Mouse (Mus musculus) layer of hippocampus, adult 2 months (tissue): ENCODE measurements around the gene D030056L22Rik. TPM values are rescaled to one million over a fixed set of nuclear protein-coding genes. Genes with fewer than 3 reads are reported as not detected.

Source experiments
- DNase-seq, 2 experiments: peaks; one replicate each; pipeline ENCODE4 v3.0.0; 2022; ENCODE audit warnings: low spot score in 2 of 2
- H3K27ac ChIP-seq: fragments of 200-600 bp; 2 replicates; pipeline ENCODE4 v1.8.1; 2022
- H3K4me3 ChIP-seq: fragments of 200-600 bp; 2 replicates; pipeline ENCODE4 v1.8.1; 2022; ENCODE audit warnings: mild to moderate bottlenecking
- CTCF ChIP-seq: fragments of 200-600 bp; conservative IDR thresholded peaks from 2 replicates; pipeline ENCODE4 v1.8.1; 2022; ENCODE audit warnings: antibody characterized with exemption, mild to moderate bottlenecking, moderate library complexity
- total RNA-seq, 2 experiments: library from RNA; stranded (reverse); gene quantifications; 2 replicates each; pipeline ENCODE4 v1.2.3; 2021

The D030056L22Rik gene
- total RNA-seq, 2 experiments from 2014 or later = 20.8 to 21.4 TPM

GRCm38 (mm10) chr19:18746576-18747340, 33.8 kb downstream of the D030056L22Rik start:
- no peak for TF ChIP-seq CTCF
- H3K4me3 ChIP-seq = no peak overlapping the region
- H3K27ac ChIP-seq = no peak overlapping the region
- no peak for DNase-seq

- no peak for DNase-seq
- no peak overlapping the region for H3K27ac ChIP-seq
- TF ChIP-seq CTCF = no peak
- no peak overlapping the region for H3K4me3 ChIP-seq
Measured at GRCm38 (mm10) chr19:18747379-18747778, 34.4 kb downstream of the D030056L22Rik start.

- no peak for DNase-seq
- Histone ChIP-seq H3K27ac (no peak within 1 kb of the TSS), H3K4me3 (peak within 1 kb of the TSS; percentile 37)
- no peak for TF ChIP-seq CTCF
Measured at GRCm38 (mm10) chr19:18749598-18750339, 36.8 kb downstream of the D030056L22Rik start, which contains the start of gene Trpm6. Gene Trpm6 (plus strand): TSS chr19:18749983.

GRCm38 (mm10) chr19:18757191-18757590, 44.2 kb downstream of the D030056L22Rik start:
- no peak for TF ChIP-seq CTCF
- Histone ChIP-seq H3K4me3 (no peak overlapping the region), H3K27ac (no peak overlapping the region)
- no peak for DNase-seq

GRCm38 (mm10) chr19:18757706-18758105, 44.7 kb downstream of the D030056L22Rik start:
- no peak for TF ChIP-seq CTCF
- no peak for DNase-seq

GRCm38 (mm10) chr19:18758269-18758668, 45.3 kb downstream of the D030056L22Rik start:
- no peak overlapping the region for H3K27ac ChIP-seq
- no peak for DNase-seq
- H3K4me3 ChIP-seq = no peak overlapping the region
- no peak for TF ChIP-seq CTCF

More at GRCm38 (mm10) chr19:18757706-18758105, 44.7 kb downstream of the D030056L22Rik start:
- Histone ChIP-seq H3K27ac (no peak overlapping the region), H3K4me3 (no peak overlapping the region)

GRCm38 (mm10) chr19:18758916-18759315, 45.9 kb downstream of the D030056L22Rik start:
- DNase-seq = no peak
- Histone ChIP-seq H3K27ac (no peak overlapping the region), H3K4me3 (no peak overlapping the region)
- no peak for TF ChIP-seq CTCF

- no peak for DNase-seq
- no peak overlapping the region for H3K27ac ChIP-seq
- no peak for TF ChIP-seq CTCF
- H3K4me3 ChIP-seq = no peak overlapping the region
Measured at GRCm38 (mm10) chr19:18766399-18766798, 53.4 kb downstream of the D030056L22Rik start.

Other genes starting within 250 kb of the D030056L22Rik start
- 10 to 100 TPM; 28.1 to 28.9 TPM for gene Ostf1, start 81.4 kb upstream of the D030056L22Rik start, total RNA-seq
- gene Nmrk1, start 81.2 kb upstream of the D030056L22Rik start, total RNA-seq = 10 to 100 TPM in 1 of 2 experiments, 1 to 10 TPM in 1; 8.6 to 10.3 TPM
- gene Carnmt1, start 42.4 kb upstream of the D030056L22Rik start, total RNA-seq = 10 to 100 TPM; 11.3 to 13.1 TPM
- under 1 TPM; 0.20 to 0.25 TPM for gene Trpm6, start 36.8 kb downstream of the D030056L22Rik start, total RNA-seq